Mouse (Mus musculus): Measurements from ENCODE around the gene Tmem47. TPM values are rescaled to one million over a fixed set of nuclear protein-coding genes. Genes with fewer than 3 reads are reported as not detected.

Tmem47 gene
- polyA plus RNA-seq (2011; ENCODE audit: insufficient read length, low read depth, missing spikeins), result 42.7 and 52.9 TPM in 2 replicates

GRCm38 (mm10) chrX:81070210-81070803, at the start of gene Tmem47:
Tmem47 (plus strand) TSS chrX:81070698.
- TF ChIP-seq CTCF (IDR thresholded peaks at IDR 0.05; ENCODE audit: borderline replicate concordance, insufficient read depth, low read length), result no peak
- peak; percentile 65 for TF ChIP-seq POLR2A (IDR thresholded peaks at IDR 0.05; ENCODE audit: low read depth, low read length)
- Histone ChIP-seq H3K27ac (ENCODE audit: insufficient read depth, low read length) (peak within 1 kb of the TSS; percentile 89), H3K4me3 (ENCODE audit: insufficient read depth, low read length) (peak within 1 kb of the TSS; percentile 91), H3K4me1 (ENCODE audit: control insufficient read depth, insufficient read depth, low read length) (no peaks in the 10 kb centered on the region)

DNA sequence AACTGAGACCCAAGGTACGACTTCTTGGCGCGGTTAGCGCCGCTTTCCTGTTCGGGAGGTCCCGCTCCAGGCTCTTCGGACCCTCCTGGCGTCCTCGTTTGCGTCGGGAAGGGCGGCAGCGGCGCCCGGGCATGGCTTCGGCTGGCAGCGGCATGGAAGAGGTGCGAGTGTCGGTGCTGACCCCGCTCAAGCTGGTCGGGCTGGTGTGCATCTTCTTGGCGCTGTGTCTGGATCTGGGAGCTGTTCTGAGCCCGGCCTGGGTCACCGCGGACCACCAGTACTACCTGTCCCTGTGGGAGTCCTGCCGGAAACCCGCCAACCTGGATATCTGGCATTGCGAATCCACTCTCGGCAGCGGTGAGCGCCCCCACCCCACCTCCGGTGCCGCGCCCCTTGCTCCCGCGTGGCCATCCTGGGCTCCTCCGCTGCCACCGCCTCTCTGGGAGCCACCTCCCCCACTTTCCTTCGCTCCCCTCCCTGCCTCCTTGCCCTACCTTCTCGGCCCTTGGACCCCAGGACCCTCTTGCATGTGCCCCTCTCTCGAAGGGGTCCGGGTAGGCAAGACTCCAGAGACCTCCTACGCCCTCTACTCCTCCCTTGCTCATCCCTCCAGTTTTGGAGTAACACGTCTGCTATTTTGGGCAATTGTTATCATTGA, 435 bp downstream of the Tmem47 start:
- Histone ChIP-seq H3K27ac (ENCODE audit: insufficient read depth, low read length) (peak overlapping the region; percentile 89; the same call in 1 of the 2 replicates), H3K4me3 (ENCODE audit: insufficient read depth, low read length) (peak overlapping the region; percentile 91), H3K4me1 (ENCODE audit: control insufficient read depth, insufficient read depth, low read length) (no peaks in the 10 kb centered on the region)
- no peak for TF ChIP-seq CTCF (IDR thresholded peaks at IDR 0.05; ENCODE audit: borderline replicate concordance, insufficient read depth, low read length)
- no peak for TF ChIP-seq POLR2A (IDR thresholded peaks at IDR 0.05; ENCODE audit: low read depth, low read length)

- Histone ChIP-seq H3K27ac (ENCODE audit: insufficient read depth, low read length) (peak overlapping the region; percentile 89), H3K4me3 (ENCODE audit: insufficient read depth, low read length) (peak overlapping the region; percentile 91), H3K4me1 (ENCODE audit: control insufficient read depth, insufficient read depth, low read length) (no peaks in the 10 kb centered on the region)
- no peak for TF ChIP-seq CTCF (IDR thresholded peaks at IDR 0.05; ENCODE audit: borderline replicate concordance, insufficient read depth, low read length)
- peak; percentile 71 for TF ChIP-seq POLR2A (IDR thresholded peaks at IDR 0.05; ENCODE audit: low read depth, low read length)
Observed at GRCm38 (mm10) chrX:81071746-81072640, 1.5 kb downstream of the Tmem47 start.

DNA sequence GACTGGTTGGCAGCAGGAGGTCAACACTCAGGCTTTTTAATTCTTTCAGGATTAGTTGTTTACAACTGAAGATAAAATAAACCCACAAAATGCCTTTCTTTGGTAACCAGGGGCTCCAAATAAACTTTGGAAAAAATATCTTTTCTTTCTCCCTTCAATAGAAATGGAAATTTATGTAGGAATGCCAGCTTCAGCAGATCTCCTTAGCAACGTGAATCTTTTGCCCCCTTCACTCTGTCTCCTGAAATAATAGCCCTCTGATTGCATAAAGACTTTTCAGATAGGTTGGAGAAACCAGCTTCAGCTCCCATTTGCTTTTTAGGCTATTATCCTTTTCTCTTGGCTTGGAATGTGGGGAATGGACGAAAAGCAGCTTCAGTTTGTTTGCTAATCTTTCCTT, 2.2 kb downstream of the Tmem47 start:
- TF ChIP-seq CTCF (IDR thresholded peaks at IDR 0.05; ENCODE audit: borderline replicate concordance, insufficient read depth, low read length), result no peak
- no peak for TF ChIP-seq POLR2A (IDR thresholded peaks at IDR 0.05; ENCODE audit: low read depth, low read length)
- peak overlapping the region; percentile 11; the same call in 1 of the 2 replicates for H3K27ac ChIP-seq (ENCODE audit: insufficient read depth, low read length)
- H3K4me3 ChIP-seq (ENCODE audit: insufficient read depth, low read length), result peak overlapping the region; percentile 55
- H3K4me1 ChIP-seq (ENCODE audit: control insufficient read depth, insufficient read depth, low read length), result no peaks in the 10 kb centered on the region

- Histone ChIP-seq H3K27ac (ENCODE audit: insufficient read depth, low read length) (no peak overlapping the region), H3K4me3 (ENCODE audit: insufficient read depth, low read length) (no peak overlapping the region; the same call in 1 of the 2 replicates), H3K4me1 (ENCODE audit: control insufficient read depth, insufficient read depth, low read length) (no peaks in the 10 kb centered on the region)
- TF ChIP-seq POLR2A (IDR thresholded peaks at IDR 0.05; ENCODE audit: low read depth, low read length) (no peak), CTCF (IDR thresholded peaks at IDR 0.05; ENCODE audit: borderline replicate concordance, insufficient read depth, low read length) (no peak)
Observed at GRCm38 (mm10) chrX:81073834-81074233, 3.3 kb downstream of the Tmem47 start.

- H3K4me3 ChIP-seq (ENCODE audit: insufficient read depth, low read length), result no peak overlapping the region
- TF ChIP-seq POLR2A (IDR thresholded peaks at IDR 0.05; ENCODE audit: low read depth, low read length) (no peak), CTCF (IDR thresholded peaks at IDR 0.05; ENCODE audit: borderline replicate concordance, insufficient read depth, low read length) (no peak)
- H3K4me1 ChIP-seq (ENCODE audit: control insufficient read depth, insufficient read depth, low read length), result no peaks in the 10 kb centered on the region
- H3K27ac ChIP-seq (ENCODE audit: insufficient read depth, low read length), result no peak overlapping the region
Observed at GRCm38 (mm10) chrX:81078522-81078921, 8.0 kb downstream of the Tmem47 start.

GRCm38 (mm10) chrX:81080996-81081395, 10.5 kb downstream of the Tmem47 start:
- no peak for TF ChIP-seq POLR2A (IDR thresholded peaks at IDR 0.05; ENCODE audit: low read depth, low read length)
- TF ChIP-seq CTCF (IDR thresholded peaks at IDR 0.05; ENCODE audit: borderline replicate concordance, insufficient read depth, low read length), result no peak
- Histone ChIP-seq H3K4me3 (ENCODE audit: insufficient read depth, low read length) (no peak overlapping the region), H3K4me1 (ENCODE audit: control insufficient read depth, insufficient read depth, low read length) (no peaks in the 10 kb centered on the region), H3K27ac (ENCODE audit: insufficient read depth, low read length) (no peak overlapping the region)

DNA sequence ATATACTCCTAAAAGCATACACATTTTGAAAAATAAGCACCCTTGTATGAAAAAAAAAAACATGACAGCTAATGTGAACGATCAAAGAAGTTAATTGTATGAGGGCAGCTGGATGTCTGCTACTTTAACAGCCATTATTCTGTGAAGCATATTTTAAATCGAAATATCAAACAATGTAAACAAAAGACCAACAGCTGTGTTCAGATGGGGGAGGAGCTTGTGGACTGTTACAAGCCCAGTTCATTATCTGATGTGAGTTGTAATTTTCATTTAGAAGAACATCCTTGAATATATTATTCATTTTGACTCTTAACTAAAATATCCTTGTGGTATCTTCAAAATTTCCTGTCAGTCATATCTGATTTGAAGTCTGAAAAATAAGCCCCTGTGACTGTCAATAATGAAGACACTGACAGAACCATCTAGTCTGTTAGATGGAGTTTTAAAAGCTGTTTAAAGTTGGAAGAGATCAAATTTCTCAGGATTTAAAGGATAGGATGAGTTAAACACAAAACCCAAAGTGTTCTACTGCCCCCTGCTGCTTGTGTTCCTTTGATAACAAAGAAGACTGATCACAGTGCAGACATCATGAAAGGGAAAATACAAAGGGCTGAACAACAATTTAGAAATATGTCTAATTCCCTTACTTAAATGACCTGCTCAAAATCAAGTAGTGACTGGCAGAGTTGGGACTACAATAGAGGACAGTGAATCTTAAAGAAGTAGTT, 14.7 kb downstream of the Tmem47 start:
- TF ChIP-seq CTCF (IDR thresholded peaks at IDR 0.05; ENCODE audit: borderline replicate concordance, insufficient read depth, low read length) (no peak), POLR2A (IDR thresholded peaks at IDR 0.05; ENCODE audit: low read depth, low read length) (no peak)
- Histone ChIP-seq H3K4me3 (ENCODE audit: insufficient read depth, low read length) (no peak overlapping the region), H3K4me1 (ENCODE audit: control insufficient read depth, insufficient read depth, low read length) (no peaks in the 10 kb centered on the region), H3K27ac (ENCODE audit: insufficient read depth, low read length) (no peak overlapping the region)

DNA sequence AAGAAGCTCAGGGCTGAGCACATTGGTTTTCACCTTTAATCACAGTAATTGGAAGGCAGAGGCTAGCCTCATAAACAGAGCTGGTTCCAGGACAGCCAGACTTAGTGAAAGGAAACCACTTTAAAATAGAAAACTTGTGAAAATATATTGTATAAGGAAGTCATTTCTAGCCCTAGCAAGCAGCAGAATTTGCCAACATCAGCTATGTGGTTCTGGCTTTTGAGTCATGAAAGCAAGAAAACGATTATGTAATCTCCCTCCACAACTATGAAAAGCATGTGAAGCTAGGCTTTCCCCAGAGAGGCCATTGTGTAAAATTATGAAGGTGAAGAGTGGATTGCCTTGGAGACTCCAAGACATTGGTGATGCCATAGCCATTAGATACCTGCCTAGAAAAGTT, 76.9 kb downstream of the Tmem47 start:
- Histone ChIP-seq H3K27ac (ENCODE audit: insufficient read depth, low read length) (no peak overlapping the region), H3K4me1 (ENCODE audit: control insufficient read depth, insufficient read depth, low read length) (no peaks in the 10 kb centered on the region), H3K4me3 (ENCODE audit: insufficient read depth, low read length) (no peak overlapping the region)
- TF ChIP-seq POLR2A (IDR thresholded peaks at IDR 0.05; ENCODE audit: low read depth, low read length), result no peak
- TF ChIP-seq CTCF (IDR thresholded peaks at IDR 0.05; ENCODE audit: borderline replicate concordance, insufficient read depth, low read length), result no peak

All from embryonic fibroblast, embryonic 13.5 days (primary cell).